ENCODE assay signal across 8 mouse cellular contexts in genomic region chrX:164381618-164382408, GRCm38 (mm10). TPM values are rescaled to one million over a fixed set of nuclear protein-coding genes. Genes with fewer than 3 reads are reported as not detected.
DNase-seq lines count a peak whose midpoint lies in the region; ATAC-seq and TF ChIP-seq lines count a peak whose summit lies in the region.

No protein-coding gene starts in this region.

- H3K36me3 ChIP-seq in hindbrain, embryonic 15.5 days, result no peaks in the 10 kb centered on the region
- H3K36me3 ChIP-seq in macrophage (ENCODE audit: inconsistent target), result no peaks in the 10 kb centered on the region

- no peak overlapping the region for H3K27ac ChIP-seq in hindbrain, embryonic 15.5 days (replicated peaks)
- H3K27ac ChIP-seq in left cerebral cortex, adult 2 months, result no peak overlapping the region
- no peak overlapping the region for H3K27ac ChIP-seq in macrophage

- H3K9me3 ChIP-seq in hindbrain, embryonic 15.5 days, result no peaks in the 10 kb centered on the region

- no peaks in the 10 kb centered on the region for H3K27me3 ChIP-seq in hindbrain, embryonic 15.5 days

- peak overlapping the region; percentile 82 for H3K4me2 ChIP-seq in hindbrain, embryonic 15.5 days

- ATAC-seq in activated CD4-positive, CD25-positive, alpha-beta regulatory T cell, adult 4 months, result peak; percentile 97
- peak; percentile 100 for ATAC-seq in common myeloid progenitor, adult 5-6 weeks (replicated peaks; ENCODE audit: low read depth, poor library complexity, severe bottlenecking)
- peak; percentile 98 for ATAC-seq in hindbrain, embryonic 15.5 days (ENCODE audit: low FRiP score, low read depth)

- intact Hi-C loops in left cerebral cortex, adult 2 months (cut with DNase I), result no loop called here

- TF ChIP-seq CTCF in left cerebral cortex, adult 2 months (IDR thresholded peaks at IDR 0.05), result no peak

- DNase-seq in gastrocnemius, adult 18-20 months (ENCODE audit: low spot score), result peak; percentile 64
- DNase-seq in left cerebral cortex, adult 2 months (ENCODE audit: extremely low spot score in 1 of 2, low spot score in 2 of 2), result peak; percentile 61 to 63
- peak; percentile 37 for DNase-seq in retina, postnatal 7 days (ENCODE audit: low read depth, low spot score)
- DNase-seq in urinary bladder, adult 2 months (ENCODE audit: low spot score), result peak; percentile 48

- 0 out of 2 replicates have a peak, but pooled peaks cover 4% of the 10 kb centered on the region for H3K4me1 ChIP-seq in hindbrain, embryonic 15.5 days (replicated peaks)

- peak overlapping the region; percentile 45 for H3K4me3 ChIP-seq in hindbrain, embryonic 15.5 days
- H3K4me3 ChIP-seq in left cerebral cortex, adult 2 months, result peak overlapping the region; percentile 45
- peak overlapping the region; percentile 23 for H3K4me3 ChIP-seq in macrophage (ENCODE audit: inconsistent target)

- peak overlapping the region; percentile 36 for H3K9ac ChIP-seq in hindbrain, embryonic 15.5 days

- WGBS in hindbrain, embryonic 15.5 days, result 29% methylated on average over 32 of the region's 33 CpGs
- 28% methylated on average over 20 of the region's 33 CpGs for WGBS in macrophage (ENCODE audit: missing documents)

- H3K79me2 ChIP-seq in macrophage (ENCODE audit: inconsistent target), result no peaks in the 10 kb centered on the region

RNA-seq across cellular contexts. Expression of gene Vegfd, which starts 8.6 kb away (rescaled TPM):
- not detected for polyA plus RNA-seq in activated CD4-positive, CD25-positive, alpha-beta regulatory T cell, adult 4 months (2017; shearing (Covaris generic))
- 0.29 TPM in 1 of 2 replicates, not detected in the other for total RNA-seq in common myeloid progenitor, adult 5-6 weeks (2017)
- 1 to 10 TPM; 1.9 to 3.0 TPM for total RNA-seq in gastrocnemius, adult 18-20 months (2021)
- 0.30 and 0.51 TPM in 2 replicates for polyA plus RNA-seq in hindbrain, embryonic 15.5 days (2015; fragmentation: Nextera tagmentation; extraction: Ambion mirVana)
- total RNA-seq in left cerebral cortex, adult 2 months (2021), result 1 to 10 TPM; 1.5 to 2.6 TPM
- total RNA-seq in macrophage (2018; cell fraction: chromatin; rRNA removed), result 1 to 10 TPM in 4 of 26 experiments, under 1 TPM in 8, not detected in 14; 0.29 to 8.2 (median 0.74) TPM
- not detected for total RNA-seq in macrophage (2018; cell fraction: cytosol; rRNA removed)
- total RNA-seq in macrophage (2018; cell fraction: nucleus; rRNA removed), result 1 to 10 TPM in 2 of 26 experiments, under 1 TPM in 10, not detected in 14; 0.18 to 1.2 (median 0.33) TPM
- polyA plus RNA-seq in macrophage (2018), result not detected in 3 replicates
- 7.6 and 9.3 TPM in 2 replicates for polyA plus RNA-seq in urinary bladder, adult 2 months (2012; rRNA removed)

RNA-seq across cellular contexts. Expression of gene Piga, which starts 37.8 kb away (rescaled TPM):
- polyA plus RNA-seq in activated CD4-positive, CD25-positive, alpha-beta regulatory T cell, adult 4 months (2017; shearing (Covaris generic)), result 1 to 10 TPM; 6.6 to 8.2 TPM
- total RNA-seq in common myeloid progenitor, adult 5-6 weeks (2017), result 19.1 and 26.1 TPM in 2 replicates
- 1 to 10 TPM; 1.6 to 2.4 TPM for total RNA-seq in gastrocnemius, adult 18-20 months (2021)
- polyA plus RNA-seq in hindbrain, embryonic 15.5 days (2015; fragmentation: Nextera tagmentation; extraction: Ambion mirVana), result 5.5 and 5.8 TPM in 2 replicates
- 1 to 10 TPM; 5.3 to 5.5 TPM for total RNA-seq in left cerebral cortex, adult 2 months (2021)
- total RNA-seq in macrophage (2018; cell fraction: chromatin; rRNA removed), result 10 to 100 TPM in 19 of 26 experiments, 1 to 10 TPM in 7; 3.8 to 19.3 (median 12.6) TPM
- total RNA-seq in macrophage (2018; cell fraction: cytosol; rRNA removed), result 1 to 10 TPM; 1.2 to 3.4 (median 2.5) TPM
- total RNA-seq in macrophage (2018; cell fraction: nucleus; rRNA removed), result 10 to 100 TPM in 12 of 26 experiments, 1 to 10 TPM in 14; 5.7 to 23.2 (median 9.6) TPM
- 2.8 to 3.8 TPM (median 2.9 TPM) in 3 replicates for polyA plus RNA-seq in macrophage (2018)
- polyA plus RNA-seq in urinary bladder, adult 2 months (2012; rRNA removed), result 4.0 and 4.4 TPM in 2 replicates

RNA-seq across cellular contexts. Expression of gene Asb11, which starts 55.0 kb away (rescaled TPM):
- polyA plus RNA-seq in activated CD4-positive, CD25-positive, alpha-beta regulatory T cell, adult 4 months (2017; shearing (Covaris generic)), result not detected
- total RNA-seq in common myeloid progenitor, adult 5-6 weeks (2017), result not detected in 2 replicates
- total RNA-seq in gastrocnemius, adult 18-20 months (2021), result 100 to 1,000 TPM; 152 to 195 TPM
- not detected in 2 replicates for polyA plus RNA-seq in hindbrain, embryonic 15.5 days (2015; fragmentation: Nextera tagmentation; extraction: Ambion mirVana)
- total RNA-seq in left cerebral cortex, adult 2 months (2021), result 1 to 10 TPM; 3.9 to 7.0 TPM
- not detected for total RNA-seq in macrophage (2018; cell fraction: chromatin; rRNA removed)
- total RNA-seq in macrophage (2018; cell fraction: cytosol; rRNA removed), result not detected
- under 1 TPM in 1 of 26 experiments, not detected in 25; 0.40 TPM for total RNA-seq in macrophage (2018; cell fraction: nucleus; rRNA removed)
- not detected in 3 replicates for polyA plus RNA-seq in macrophage (2018)
- 0.22 and 0.31 TPM in 2 replicates for polyA plus RNA-seq in urinary bladder, adult 2 months (2012; rRNA removed)
